Mouse (Mus musculus) retina, adult 2 months (tissue): Measurements from ENCODE around the gene 9630041A04Rik.

ENCODE experiments used
- DNase-seq: peaks from one replicate; pipeline ENCODE4 v3.0.0-alpha.2; 2012; ENCODE audit warnings: low read depth, low spot score

The 9630041A04Rik gene

DNA sequence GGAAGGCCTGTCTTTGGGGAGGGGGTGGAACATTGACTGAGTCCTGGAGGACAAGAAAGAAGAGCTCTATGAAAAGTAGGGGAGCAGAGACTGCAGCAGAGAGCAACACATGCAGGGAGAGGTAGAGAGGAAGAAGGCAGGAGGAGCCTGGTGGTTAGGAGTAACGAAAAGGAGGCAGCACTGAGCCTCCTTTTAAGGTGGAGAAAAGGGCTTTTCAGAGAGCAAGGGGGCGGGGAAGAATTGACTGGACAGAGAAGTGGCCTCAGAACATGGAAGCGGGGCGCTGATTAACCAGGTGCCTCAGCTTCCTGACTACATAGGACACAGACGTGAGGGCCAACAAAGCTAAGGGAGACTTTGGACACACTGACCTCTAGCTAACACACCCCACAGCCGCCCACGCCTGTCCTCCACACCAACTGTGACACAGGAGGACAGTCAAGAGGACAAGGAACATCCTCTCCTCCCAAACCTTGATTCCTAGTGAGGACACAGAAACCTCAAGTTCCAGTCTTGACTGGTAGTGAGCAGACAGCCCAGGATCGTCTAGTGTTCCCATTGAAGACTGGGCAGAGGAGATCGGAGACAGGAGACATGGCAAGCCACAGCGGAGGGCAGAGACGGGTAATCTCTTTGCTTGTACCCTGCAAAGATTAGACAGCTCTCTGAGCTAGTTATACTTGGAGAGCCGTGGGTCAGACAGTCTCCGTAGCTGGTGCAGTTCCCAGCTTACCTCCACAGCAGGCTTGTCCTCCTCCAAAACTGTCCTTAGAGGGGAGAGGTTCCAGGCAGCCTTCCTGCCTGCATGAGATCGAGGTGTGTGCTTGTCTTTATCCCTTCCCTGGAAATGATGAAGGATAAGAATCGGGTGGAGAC is at the start of gene 9630041A04Rik:
9630041A04Rik (plus strand) TSS at position 246 of the 876 bp plus-strand sequence.
- no peak for DNase-seq

DNA sequence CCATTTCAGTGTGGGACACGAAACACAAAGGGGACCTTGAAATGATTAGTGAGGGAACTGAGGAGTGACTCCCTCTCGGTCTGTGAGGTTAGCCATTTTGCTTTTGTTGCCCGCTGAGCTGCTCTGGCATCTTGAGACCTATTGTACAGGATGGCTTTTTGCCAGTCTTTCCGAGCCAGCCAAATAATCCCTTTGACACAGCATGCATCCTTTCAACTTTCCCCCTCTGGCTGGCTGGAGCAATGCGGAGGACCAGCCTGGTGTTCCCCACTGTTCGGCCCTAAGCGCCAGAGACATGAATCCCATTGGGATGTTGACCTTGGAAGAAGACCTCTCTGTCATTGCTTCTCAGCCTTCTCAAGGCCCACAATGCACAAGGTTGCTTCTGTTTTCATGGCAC is 37.7 kb upstream of the 9630041A04Rik start:
- no peak for DNase-seq

DNA sequence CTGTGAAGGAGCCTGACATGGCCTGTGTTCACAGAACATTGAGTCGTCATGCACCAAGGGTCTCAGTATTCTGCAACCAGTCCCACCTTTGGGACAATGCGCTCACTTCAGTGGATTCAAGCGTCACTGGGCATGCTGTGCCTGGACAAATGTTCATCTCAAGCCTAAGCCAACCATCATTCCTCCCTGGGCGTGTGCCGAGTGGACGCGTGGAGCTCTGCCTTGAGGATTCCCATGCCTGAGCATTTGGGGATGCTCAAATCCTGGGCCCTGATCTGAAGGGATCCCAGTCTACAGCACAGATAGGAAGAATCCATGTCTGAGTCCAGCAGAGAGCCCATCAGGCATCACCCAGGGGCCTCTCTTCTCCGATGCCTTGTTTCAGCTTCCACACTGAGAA is 36.0 kb upstream of the 9630041A04Rik start:
- no peak for DNase-seq

DNA sequence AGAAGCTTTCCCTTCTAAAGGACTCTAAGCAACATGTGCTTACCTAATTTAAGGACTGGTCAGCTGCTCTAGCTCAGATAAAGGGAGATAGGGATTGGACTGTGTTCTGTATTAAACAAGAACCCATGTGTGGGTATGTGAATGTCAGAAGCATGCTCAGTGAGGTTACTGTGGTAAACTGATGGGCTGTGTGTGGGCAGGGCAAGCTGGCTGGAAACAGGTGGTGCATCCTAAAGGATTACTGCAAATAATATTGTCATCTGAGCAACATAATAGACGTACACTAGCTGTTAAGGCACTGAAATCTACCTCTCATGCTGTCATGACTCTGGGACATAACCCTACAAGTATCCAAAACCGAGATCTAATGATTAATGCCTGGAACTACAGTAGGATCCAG is 28.0 kb upstream of the 9630041A04Rik start:
- DNase-seq: no peak

DNA sequence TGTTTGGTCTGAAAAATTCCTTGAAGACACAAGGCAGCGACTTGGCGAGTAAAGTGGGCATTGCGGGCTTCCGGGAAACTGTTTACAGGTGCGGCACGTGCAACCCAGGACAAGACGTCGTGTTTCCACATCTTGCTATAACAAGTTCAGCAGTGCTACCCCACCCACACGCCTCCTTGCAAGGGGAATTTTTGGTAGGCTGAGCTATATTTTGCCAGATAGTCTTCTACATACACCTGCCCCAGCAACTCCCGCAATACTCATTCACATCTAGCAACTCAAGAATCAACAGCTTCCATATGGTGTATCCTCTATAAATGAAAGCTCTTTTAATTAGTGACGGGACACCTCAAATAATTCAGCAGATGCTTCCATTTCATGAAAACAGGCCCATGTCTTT is 20.5 kb upstream of the 9630041A04Rik start:
- DNase-seq: no peak

DNA sequence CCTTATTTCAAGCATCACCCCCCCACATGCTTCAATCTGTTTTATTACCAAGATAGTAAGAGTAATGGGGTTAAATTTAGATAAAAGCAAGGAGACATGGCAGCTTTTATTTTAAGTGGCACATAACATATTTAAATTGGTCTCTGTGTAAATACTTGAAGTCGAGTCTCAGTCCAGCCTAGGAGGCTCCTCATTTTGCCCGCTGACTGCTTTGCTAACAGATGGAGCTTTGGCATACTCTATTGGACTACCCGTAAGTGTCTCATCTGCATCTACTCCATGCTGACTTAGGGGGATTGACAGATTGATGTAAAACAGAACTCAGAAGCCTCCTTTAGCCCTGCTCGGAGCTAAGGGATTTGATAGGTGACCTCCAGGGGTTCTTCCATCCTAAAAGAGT is 17.7 kb upstream of the 9630041A04Rik start:
- DNase-seq: no peak

DNA sequence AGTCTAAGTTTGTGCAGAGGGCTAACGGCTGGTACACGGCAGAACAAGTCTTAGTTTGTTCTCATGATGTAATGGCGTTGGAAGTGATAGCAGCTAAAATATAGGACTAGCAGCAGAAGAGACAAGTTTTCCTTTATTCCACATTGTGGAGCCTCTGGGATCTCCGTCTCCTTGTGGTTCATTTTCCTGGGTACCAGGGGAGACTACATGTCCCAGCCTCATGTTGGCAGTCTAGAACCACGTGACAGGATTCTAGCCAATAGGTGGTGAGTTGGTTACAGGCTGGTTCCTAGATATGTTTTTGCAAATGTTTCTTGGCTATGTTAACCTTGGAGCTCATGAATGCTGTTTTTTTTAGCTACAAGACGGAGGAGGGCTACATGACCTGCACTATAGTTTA is 15.9 kb upstream of the 9630041A04Rik start:
- DNase-seq: no peak

DNA sequence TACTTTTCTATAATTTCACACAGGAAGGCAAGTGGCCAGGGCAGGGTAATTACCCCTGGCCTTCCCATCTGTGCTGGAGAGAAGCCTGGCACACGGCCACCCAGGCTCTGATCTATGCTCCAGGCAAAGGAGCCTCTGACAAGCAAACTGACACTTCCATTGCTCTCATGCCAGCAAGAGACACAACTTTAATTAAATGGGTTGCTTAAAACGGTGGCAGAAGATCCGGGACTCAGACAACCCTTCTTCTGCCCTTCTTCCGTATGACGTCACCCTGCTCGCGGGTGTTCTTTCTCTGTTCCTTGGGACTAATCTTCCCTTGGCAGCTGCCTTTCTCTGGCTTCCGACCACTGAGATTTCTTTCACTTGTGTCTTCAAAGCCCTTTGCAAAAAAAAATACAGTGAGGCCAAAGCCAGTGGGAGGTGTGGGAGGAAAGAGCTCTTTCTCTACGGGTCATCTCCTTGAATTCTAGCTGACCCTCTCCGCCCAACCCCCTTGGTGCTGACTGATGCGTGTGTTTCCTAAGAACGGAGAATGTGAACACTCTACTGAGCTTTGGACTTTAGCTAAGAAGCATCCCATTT is 932 bp downstream of the 9630041A04Rik start:
- no peak for DNase-seq

DNA sequence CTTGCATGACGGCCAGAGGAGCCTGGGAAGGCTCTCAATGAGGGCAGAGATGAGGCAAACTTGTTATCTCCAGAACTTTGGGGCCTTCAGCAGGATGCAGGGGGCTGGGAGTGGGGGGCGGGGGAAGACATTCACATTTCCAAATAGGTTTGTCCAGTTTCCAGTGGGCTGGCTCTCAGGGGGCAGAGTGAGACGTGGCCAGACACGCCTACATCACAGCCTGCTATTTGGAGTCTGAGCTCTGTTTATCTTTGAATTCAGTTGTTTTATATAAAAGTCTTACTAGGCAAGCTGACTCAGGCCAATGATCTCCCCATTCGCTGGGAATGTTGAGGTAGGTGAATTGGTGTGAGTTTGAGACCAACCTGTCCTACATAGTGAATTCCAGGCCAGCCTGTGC is 1.5 kb downstream of the 9630041A04Rik start:
- DNase-seq: no peak

DNA sequence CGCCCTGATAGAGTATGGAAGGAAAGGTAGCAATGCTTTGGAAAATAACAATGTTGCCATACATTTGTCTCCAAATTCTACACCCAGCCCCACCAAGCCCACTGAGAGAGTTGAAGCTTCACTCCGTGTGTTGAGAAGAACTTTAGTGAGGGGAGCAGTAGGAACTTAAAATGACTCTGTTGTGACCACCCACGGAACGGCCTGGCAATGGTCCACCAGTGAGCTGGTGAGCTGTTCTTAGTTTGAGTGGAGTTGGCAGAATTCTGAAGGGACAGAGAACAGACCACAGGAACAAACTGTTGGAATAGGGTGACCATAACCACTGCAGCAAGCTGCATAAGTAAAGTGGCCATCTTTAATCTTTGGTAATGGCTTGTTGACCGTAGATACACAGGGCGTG is 7.0 kb downstream of the 9630041A04Rik start:
- DNase-seq: no peak

DNA sequence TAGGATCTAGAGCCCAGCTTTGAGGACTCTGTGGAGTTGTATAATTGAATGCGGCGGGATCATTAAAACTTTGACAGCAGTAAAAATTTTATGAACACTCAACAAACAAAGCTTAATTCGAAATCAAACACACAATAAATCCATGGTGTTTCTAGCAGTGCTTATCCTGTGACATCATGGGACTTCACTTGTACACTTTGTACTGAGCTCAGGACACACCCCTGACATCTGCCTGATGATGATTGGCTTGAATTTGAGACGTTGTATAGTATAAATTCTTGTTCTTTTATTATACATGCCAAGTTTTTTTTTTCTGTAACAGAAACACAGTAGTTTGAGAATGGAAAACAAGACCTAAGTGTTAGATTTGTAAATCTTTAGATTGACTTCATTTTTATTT is 8.4 kb downstream of the 9630041A04Rik start:
- no peak for DNase-seq

DNA sequence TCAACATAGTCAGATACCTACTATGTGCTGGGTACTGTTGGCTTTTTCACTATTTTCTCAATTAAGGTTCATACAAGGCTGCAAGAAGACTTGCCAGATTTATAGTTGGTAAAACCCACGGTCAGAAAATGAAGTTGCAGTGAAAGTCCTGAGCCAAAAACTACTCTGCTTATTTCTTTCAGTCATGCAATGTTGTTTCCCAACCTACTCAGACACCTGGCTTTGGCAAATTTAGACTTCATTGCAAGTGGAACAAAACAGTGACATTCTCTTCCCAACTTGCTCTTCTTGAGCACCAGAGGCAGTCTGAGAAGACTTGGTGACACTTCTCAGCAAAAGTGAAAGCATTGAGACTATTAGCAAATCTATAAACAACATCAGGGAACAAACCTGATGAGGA is 13.7 kb downstream of the 9630041A04Rik start:
- DNase-seq: no peak

DNA sequence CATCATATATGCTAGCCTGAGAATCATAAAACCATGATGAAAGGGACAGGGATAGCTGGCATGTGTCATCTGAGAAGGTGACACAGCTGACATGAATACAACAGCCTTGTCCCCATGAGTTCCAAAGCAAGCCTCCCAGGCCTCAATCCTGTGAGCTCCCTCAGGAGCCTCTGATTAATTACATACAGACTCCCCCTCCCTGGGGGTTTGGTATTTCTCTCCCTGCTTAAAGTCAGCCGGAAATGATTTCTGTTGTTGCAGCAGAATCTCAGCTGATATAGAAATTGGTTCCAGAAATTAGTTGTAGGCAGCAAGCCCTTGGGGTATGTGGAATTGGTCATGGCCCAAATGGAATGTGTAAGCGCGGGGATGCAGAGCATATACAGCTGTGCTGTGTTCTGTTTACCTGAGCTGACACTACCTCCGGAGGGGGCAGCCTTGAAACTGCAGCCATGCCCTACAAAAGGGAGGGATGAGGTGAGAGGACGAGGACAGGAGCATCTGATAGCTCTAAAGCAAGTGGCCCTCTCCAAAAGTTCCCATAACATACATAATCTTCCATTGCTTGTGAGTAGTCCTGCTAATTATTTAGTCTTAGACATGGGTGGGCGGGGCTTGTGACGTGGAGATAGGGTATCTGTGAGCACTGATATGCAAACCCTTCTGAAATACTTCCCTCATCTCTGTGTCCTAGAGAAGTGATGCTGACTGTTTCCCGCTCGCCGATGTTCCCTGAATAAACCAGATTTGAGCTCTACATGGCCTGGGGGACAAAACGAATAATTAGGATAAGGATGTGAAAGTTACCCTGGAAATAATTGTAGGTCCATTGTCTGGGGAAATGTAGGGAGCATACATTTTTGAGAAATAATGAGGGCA is 15.7 kb downstream of the 9630041A04Rik start:
- DNase-seq: no peak

DNA sequence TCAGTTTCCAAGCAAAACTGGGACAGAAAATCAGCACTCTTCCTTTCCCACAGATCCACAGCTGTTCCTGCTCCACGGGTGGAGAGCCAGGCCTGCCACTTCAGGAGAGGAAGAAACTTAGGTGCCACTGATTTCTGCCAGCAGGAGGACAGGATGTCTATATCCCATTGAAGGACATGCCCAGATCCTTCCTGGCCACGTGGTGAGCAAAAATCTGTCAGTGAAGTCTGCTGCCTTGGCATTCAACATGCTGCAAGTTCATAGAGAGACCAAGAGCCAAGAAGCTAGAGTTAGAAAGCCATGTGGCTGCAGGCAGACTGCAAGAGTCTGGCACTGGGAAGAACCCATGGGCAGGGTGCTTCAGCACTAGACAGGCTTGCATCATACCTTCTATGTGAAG is 21.7 kb downstream of the 9630041A04Rik start:
- no peak for DNase-seq

DNA sequence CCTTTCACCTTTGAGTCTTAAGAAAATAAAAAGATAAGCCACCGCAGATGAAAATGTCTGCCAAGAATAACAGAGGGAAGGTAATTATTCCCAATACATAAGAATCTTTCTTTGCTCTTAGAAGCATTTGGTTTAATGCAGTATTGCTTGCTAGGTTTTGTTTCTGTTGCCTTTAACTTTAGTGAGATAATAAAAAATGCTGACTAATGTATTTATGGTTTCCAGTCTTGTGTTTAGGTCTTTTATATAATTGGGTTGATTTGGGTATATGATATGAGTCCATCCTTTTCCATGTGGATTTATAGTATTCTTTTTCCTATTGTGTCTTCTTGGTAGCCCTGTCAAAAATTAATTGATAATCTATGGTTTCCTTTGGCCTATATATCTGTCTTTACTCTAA is 36.2 kb downstream of the 9630041A04Rik start:
- no peak for DNase-seq

DNA sequence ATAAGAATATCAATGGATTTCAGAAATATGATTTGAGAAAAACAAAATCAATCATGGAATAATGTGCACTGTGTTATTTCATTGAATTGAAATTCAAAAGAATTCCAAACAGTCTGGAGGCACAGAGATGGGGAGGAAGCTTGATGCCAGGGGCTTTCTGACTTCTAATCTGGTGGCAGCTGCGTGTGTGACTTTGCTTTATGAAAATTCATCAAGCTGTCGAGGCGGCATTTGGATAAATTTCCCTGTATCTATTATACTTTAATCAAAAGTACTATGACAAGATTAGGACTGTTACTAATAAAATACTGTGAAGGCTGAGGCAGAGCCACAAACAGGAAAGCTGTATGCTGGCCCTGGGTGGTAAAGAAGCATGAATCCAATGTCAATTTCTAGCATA is 41.8 kb downstream of the 9630041A04Rik start:
- DNase-seq: no peak

DNA sequence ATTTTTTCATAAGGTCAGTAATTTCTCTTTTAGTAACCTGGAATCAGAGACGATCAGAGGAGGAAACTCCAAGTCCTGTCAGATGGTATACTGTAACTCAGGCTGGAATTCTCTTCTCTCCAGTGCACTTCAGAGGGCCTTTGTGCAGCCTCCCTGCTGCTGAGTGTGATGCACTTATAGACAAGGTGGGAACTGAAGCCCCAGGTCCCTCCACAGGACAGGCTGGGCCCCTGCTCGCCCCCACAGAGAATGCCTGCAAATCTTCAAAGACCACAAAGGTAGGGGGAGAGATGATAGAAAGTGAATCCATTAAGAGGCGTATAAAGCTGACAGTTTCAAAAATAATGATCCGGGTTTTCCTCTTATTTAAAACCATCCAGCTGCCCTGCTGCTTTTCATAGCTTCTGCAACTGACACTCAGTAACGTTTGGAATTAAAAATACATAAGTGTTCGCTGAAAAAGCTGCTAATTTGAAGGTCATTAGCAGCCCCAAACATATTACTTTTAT is 46.2 kb downstream of the 9630041A04Rik start:
- DNase-seq: no peak

DNA sequence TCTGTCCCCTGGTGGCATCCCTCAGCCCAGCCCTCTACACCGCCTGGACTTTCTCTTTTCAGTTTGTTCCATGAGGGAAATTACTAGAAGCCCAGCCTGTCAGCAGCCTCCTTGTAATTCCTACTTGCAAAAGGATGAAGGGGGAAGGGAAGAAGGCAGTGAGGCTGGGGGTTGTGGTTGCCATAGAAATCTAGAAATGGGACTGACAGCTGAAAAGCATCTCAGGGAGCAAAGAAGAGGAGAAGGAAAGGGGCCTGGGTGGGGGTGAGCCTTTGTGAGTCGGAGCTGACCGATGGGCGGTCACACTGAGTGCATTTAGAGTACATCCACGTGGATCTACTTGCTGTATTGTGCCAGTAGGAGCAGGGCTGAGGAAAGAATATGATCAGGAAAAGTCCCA is 47.2 kb downstream of the 9630041A04Rik start:
- DNase-seq: no peak

DNA sequence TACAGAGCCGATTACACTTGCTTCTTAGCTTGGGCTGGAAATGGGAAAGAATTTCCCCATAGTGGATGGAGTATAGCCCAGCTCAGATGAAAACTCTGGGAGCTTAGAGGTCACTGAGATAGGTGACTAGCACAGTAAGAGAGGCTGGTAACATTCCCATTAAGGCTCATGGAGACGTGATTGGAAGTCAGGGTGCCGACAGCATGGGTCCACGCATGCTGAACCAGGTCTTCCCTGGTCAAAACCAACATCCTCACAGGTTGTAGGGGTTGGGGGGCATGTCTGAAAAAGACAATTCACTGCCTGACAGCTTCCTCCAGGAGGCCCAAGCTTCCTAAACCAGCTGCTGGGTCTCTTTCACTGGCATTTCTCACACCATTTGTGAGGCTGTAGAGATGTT is 47.9 kb downstream of the 9630041A04Rik start:
- no peak for DNase-seq

DNA sequence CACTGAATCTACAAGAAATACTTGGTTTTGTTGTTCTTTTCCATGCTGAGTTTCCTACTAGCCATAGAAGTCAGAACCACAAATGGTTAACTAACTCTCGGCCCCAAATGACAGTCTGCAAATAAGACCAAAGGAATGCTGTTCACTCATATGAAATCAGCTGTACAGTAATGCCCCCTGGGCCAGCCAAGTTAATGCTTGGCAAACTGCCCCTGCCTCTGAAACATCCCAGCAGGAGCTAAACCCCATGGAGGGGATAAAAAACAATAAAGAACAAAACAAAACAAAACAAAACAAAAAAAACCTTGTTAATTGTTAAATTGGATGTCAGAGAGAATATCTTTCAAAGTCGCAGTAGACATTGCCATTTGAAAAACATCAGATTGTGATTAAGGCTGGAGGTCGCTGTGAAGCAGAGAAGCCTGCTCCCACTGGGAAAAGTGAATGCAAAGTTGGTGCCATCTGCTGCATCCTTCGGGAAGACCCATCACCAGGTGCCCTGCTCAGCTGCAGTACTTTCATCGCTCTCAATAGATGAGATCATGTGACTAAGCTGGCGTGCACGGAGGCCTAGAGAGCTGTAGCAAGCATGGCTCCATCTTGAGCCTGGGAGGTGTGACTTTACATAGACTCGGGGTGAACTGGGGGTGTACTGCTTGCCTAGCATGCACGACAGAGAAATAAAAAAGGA is 49.7 kb downstream of the 9630041A04Rik start:
- no peak for DNase-seq

DNA sequence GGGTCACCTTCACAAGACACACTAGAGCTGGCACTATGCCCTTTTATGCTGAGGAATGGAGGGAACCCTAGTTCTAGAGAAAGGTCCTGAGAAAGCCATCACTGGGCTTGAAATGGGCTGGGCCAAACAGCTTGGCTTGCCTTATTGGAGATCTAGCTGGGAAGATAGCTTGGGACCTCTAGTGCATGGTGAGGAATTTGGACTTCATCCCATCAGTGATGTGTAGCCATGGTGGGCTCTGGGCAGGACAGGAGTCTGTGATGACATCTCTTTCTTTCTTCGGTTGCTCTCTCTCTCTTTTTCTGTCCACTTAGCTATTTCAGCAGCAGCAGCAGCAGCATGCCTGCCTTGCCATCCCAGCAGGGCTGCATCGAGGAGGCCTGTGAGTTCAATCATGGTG is 53.4 kb downstream of the 9630041A04Rik start:
- DNase-seq: no peak

DNA sequence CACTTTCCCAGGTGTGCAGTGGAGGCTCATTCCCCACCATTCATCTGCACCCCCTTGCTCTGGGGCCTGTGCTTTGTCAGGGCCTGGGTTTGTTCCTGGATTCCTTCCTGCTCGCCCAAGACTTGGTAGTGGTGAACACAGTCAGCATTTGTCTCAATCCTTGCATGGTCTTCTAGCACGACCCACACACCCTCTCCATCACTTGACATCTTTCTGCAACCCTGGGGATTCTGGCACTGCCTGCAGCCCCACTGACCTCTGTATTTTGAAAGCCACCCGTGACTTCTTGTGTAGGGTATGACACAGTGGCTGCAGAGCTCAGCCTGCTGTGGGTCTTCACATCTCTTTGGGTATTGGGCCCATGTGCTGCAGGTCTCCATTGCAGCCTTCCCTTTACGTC is 57.1 kb downstream of the 9630041A04Rik start:
- no peak for DNase-seq
